Mouse (Mus musculus): ENCODE results near the gene Meltf. TPM values are rescaled to one million over a fixed set of nuclear protein-coding genes. Genes with fewer than 3 reads are reported as not detected.
A peak's percentile ranks its signal among the peaks of the same experiment; 100 is the strongest.

The Meltf gene
- polyA plus RNA-seq, 1 experiment from 2014 or later, result 0.32 TPM

DNA sequence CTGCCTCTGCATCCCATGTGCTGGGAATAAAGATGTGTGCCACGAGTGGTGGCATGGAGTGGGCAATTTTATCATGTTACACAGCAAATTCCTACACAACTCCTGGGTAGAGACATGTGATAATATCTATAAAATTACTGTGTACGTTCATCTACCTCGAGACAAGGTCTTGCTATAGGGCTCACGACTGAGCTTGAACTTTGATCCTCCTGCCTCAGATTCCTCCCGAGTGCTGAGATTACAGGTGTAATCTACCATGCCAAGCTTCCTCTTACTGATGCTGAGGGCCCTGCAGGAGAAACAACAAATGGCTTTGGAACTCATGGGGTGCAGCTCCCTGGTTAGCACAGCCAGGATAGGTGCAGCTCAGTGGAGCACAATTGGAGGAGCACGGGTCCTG is 45.8 kb downstream of the Meltf start:
- H3K4me3 ChIP-seq, result no peak overlapping the region
- no peak overlapping the region for H3K27ac ChIP-seq (replicated peaks)
- no peaks in the 10 kb centered on the region for H3K4me1 ChIP-seq (replicated peaks)
- H3K9ac ChIP-seq, result no peak overlapping the region
- no peaks in the 10 kb centered on the region for H3K36me3 ChIP-seq
- H3K27me3 ChIP-seq, result no peaks in the 10 kb centered on the region
- no peaks in the 10 kb centered on the region for H3K9me3 ChIP-seq
- H3K4me2 ChIP-seq, result no peak overlapping the region
- 84% methylated on average over 6 of the region's 6 CpGs for WGBS
- ATAC-seq (ENCODE audit: low read depth), result no peak

DNA sequence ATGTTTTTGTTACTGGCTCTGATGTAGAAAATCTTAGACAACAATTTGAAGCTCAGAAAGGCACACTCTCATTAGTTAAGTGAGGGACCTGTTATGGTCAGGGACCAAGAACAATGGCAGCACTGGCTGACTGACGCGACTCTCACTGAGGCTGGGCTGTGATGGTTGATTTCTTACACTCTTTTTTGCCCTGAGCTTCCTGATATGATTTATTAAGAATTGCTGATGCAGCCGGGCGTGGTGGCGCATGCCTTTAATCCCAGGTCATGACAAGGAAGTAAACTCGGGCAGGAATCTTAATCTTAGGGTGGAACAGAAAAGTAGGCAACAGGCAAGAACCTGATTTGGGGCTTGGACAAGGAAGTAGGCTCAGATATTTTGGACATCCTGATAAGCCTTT is 47.5 kb downstream of the Meltf start:
- no peaks in the 10 kb centered on the region for H3K36me3 ChIP-seq
- no peaks in the 10 kb centered on the region for H3K4me1 ChIP-seq (replicated peaks)
- no peak overlapping the region for H3K4me2 ChIP-seq
- H3K9ac ChIP-seq, result no peak overlapping the region
- WGBS, result 89% methylated on average over 6 of the region's 6 CpGs
- no peak overlapping the region for H3K4me3 ChIP-seq
- H3K27me3 ChIP-seq, result no peaks in the 10 kb centered on the region
- no peak for ATAC-seq (ENCODE audit: low read depth)
- H3K27ac ChIP-seq (replicated peaks), result no peak overlapping the region
- no peaks in the 10 kb centered on the region for H3K9me3 ChIP-seq

DNA sequence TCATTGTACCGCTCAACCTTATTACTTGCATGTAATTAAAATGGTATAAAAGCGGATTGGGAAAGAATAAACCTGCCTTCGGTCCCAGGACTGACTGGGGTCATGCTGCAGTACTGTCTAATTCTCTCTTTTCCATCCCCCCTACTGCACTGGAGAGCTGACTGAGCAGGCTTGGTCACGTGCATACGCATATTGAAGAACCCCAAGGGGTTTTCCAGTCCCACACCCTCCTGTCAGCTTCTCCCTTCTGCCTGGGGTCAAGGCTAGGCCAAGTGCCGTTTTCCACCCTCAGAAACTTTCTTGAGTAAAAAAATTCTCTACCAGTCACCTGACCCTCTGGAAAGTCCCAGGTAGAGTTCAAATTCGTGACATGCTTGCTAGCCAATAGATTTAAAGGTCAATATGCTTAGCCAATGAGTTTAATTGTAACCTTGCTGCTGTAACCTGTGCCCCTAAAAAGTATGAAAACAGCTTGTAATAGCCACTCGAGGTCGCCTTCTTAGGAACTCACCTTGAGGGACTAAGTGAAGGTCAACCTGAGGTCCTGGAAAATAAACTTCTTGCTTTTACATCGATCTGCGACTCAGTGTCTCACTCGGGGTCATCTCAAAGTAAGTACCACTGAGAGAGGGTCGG is 48.1 kb downstream of the Meltf start:
- no peaks in the 10 kb centered on the region for H3K27me3 ChIP-seq
- H3K27ac ChIP-seq (replicated peaks), result no peak overlapping the region
- H3K4me1 ChIP-seq (replicated peaks), result 0 out of 2 replicates have a peak, but pooled peaks cover 3% of the 10 kb centered on the region
- H3K4me3 ChIP-seq, result no peak overlapping the region
- no peaks in the 10 kb centered on the region for H3K36me3 ChIP-seq
- WGBS, result 85% methylated on average over 13 of the region's 13 CpGs
- H3K9me3 ChIP-seq, result no peaks in the 10 kb centered on the region
- no peak overlapping the region for H3K9ac ChIP-seq
- no peak overlapping the region for H3K4me2 ChIP-seq
- ATAC-seq (ENCODE audit: low read depth), result no peak

DNA sequence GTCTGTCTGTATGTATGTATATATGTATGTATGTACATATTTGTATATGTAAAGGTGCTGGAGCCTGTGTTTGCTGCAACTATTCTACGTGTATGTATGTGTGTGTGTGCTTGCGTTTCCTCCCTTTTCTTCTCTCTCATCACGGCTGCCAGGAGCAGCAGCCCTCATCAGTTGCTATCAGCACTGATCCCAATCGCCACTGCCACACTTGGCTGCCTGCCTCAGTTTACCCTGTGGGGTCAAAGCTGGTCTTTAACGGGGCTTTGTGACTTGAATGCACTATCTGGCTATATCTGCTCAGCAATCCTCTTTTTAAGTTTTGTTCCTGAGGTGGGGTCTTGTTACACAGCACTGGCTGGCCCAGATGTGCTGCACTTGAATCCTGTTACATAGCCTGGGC is 48.8 kb downstream of the Meltf start:
- Histone ChIP-seq H3K27me3 (no peaks in the 10 kb centered on the region), H3K27ac (replicated peaks) (no peak overlapping the region), H3K4me1 (replicated peaks) (peaks cover 10% of the 10 kb centered on the region; the same call in 1 of the 2 replicates), H3K4me2 (no peak overlapping the region), H3K9ac (no peak overlapping the region), H3K36me3 (no peaks in the 10 kb centered on the region), H3K4me3 (no peak overlapping the region), H3K9me3 (no peaks in the 10 kb centered on the region)
- no peak for ATAC-seq (ENCODE audit: low read depth)
- WGBS, result 84% methylated on average over 5 of the region's 5 CpGs

DNA sequence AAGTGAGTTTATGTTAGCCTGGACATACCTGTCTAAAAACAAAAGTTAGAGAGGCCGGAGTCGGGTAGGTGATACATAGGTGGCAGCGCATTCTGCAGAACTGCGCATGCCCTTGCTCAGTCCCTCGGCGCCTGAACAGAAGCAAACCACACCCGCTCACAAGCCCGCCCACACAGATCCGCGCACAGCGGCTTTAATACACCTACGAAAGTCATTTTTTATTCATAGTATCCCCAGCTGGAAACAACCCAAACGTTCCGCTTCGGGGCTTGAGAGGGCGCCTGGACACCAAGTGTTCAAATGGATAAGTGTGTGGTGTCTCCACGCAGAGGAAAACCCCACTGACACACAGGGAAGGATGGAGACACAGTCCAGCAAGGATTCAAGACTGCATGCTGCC is 52.7 kb downstream of the Meltf start:
- ATAC-seq (ENCODE audit: low read depth), result no peak
- WGBS, result 52% methylated on average over 17 of the region's 17 CpGs

DNA sequence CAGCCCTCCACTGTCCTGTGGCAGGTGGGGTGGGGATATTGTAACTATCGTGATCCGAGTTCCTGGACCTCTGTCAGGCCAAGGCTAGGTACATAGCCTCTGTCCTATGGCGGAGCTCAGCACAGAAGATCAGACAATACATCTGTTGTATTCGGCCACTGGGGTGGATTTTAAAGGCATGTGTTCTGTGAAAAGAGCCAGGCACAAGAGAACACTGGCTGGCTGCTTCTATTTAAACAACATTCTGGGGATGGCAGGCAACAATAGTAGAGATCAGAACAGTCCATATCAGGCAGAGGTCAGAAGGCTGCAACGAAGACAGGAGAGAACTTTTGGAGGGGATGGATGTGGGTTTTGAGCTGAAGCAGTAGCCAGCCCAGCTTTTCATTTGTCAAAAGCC is 53.6 kb downstream of the Meltf start:
- Histone ChIP-seq H3K4me1 (replicated peaks) (peaks cover 41% of the 10 kb centered on the region), H3K9ac (peak overlapping the region; percentile 78), H3K4me2 (peak overlapping the region; percentile 74; the same call in 1 of the 2 replicates), H3K4me3 (no peak overlapping the region), H3K27ac (replicated peaks) (peak overlapping the region; percentile 97), H3K27me3 (peaks cover 21% of the 10 kb centered on the region), H3K36me3 (no peaks in the 10 kb centered on the region), H3K9me3 (no peaks in the 10 kb centered on the region)
- peak; percentile 10 for ATAC-seq (ENCODE audit: low read depth)
- WGBS, result 20% methylated on average over 5 of the region's 5 CpGs

More for the DNA sequence above, 52.7 kb downstream of the Meltf start:
- Histone ChIP-seq H3K27me3 (peaks cover 14% of the 10 kb centered on the region), H3K4me3 (no peak overlapping the region), H3K4me1 (replicated peaks) (peaks cover 41% of the 10 kb centered on the region), H3K9ac (no peak overlapping the region), H3K36me3 (no peaks in the 10 kb centered on the region), H3K9me3 (no peaks in the 10 kb centered on the region), H3K4me2 (no peak overlapping the region), H3K27ac (replicated peaks) (no peak overlapping the region)

DNA sequence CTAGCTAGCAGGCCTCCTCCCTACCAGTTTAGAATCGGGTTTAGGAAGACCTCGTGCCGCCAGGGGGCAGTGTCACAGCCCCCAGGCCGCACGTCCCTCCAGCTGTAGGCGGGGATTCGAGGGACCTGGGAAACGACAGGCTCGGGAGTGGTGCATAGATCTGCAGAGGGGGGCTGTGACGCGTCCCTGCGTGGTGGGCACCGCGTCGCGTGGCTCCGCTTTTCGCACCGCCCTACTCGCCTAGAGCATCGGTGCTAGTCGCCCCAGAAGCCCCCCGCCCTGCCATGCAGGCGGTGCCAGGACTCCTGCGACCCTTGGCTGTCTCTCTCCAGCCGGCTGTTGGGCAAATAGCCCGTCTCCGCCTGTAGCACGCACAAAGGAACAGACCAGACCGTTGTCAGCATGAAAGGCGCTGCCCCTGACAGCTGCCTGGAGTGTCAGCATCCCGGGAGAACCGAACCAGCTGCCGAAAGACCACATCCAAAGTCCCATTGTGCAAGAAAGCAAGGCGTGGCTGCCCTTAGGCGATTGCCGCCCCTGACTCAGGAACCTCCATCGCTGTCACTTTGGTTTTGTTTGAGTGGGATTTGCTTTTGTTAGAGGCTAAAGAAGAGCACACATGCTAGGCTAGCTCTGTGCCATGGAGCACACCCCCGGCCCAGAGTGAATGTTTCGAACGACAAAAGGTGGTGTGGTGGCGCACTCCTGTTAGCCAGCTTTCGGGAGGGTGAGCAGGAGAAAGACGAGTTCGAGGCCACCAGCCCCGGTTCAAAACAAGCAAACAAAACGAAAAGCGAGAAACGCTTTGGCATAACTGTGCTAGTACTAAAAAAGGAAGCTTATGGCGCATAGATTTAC is 54.5 kb downstream of the Meltf start:
- Histone ChIP-seq H3K4me3 (peak overlapping the region; percentile 47), H3K36me3 (no peaks in the 10 kb centered on the region), H3K4me1 (replicated peaks) (peaks cover 41% of the 10 kb centered on the region), H3K27ac (replicated peaks) (peak overlapping the region; percentile 97), H3K9ac (peak overlapping the region; percentile 78), H3K4me2 (peak overlapping the region; percentile 74), H3K9me3 (no peaks in the 10 kb centered on the region), H3K27me3 (peaks cover 21% of the 10 kb centered on the region)
- WGBS, result 1% methylated on average over 50 of the region's 50 CpGs
- peak; percentile 95 for ATAC-seq (ENCODE audit: low read depth)

DNA sequence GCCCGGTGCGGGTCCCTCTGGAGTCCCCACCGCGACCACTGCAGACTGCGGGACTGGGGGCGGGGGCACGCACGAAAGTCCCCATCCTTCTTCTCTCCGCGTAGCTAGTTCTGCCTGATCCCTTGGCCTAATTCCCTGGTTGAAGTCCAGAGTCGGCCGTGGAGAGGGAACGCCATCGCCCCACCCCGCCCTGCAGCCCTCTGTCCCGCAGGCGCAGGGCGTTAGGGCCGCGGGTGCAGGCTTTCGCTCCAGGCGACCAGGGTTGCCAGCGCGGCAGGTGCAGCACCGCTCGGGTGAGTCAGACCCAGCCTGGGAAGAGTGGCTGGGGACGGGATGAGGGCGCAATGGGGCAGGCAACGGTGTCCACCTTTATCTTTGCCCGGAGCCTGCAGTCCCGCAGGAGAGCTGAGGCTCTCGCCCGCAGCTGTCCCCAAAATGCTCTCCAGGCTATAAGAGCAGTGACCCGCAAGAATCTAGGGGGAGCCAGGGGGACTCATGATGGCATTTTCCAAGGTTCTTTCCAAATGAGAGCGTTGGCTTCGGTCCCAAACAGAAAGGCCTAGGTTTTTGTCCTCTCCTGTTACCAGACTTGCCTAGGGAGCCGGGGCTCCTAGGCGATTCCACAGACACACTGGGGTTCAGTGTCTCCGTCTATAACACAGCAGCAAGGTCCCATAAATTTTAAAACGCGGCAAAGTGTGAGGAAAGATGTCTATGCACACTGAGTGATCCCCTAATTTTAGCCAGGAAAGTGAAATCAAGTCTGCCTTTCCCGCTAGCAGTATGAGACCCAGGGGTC is 55.3 kb downstream of the Meltf start, which contains the start of gene Pigz:
TSS of gene Pigz (plus strand) at position 101 of the 799 bp plus-strand sequence.
- H3K4me2 ChIP-seq, result peak within 1 kb of the TSS; percentile 74
- no peaks in the 10 kb centered on the region for H3K9me3 ChIP-seq
- peak within 1 kb of the TSS; percentile 97 for H3K27ac ChIP-seq (replicated peaks)
- peak within 1 kb of the TSS; percentile 47 for H3K4me3 ChIP-seq
- peaks cover 21% of the 10 kb centered on the region for H3K27me3 ChIP-seq
- ATAC-seq (ENCODE audit: low read depth), result peak; percentile 22
- no peaks in the 10 kb centered on the region for H3K36me3 ChIP-seq
- peaks cover 41% of the 10 kb centered on the region for H3K4me1 ChIP-seq (replicated peaks)
- peak within 1 kb of the TSS; percentile 78 for H3K9ac ChIP-seq
- WGBS, result 3% methylated on average over 42 of the region's 42 CpGs

DNA sequence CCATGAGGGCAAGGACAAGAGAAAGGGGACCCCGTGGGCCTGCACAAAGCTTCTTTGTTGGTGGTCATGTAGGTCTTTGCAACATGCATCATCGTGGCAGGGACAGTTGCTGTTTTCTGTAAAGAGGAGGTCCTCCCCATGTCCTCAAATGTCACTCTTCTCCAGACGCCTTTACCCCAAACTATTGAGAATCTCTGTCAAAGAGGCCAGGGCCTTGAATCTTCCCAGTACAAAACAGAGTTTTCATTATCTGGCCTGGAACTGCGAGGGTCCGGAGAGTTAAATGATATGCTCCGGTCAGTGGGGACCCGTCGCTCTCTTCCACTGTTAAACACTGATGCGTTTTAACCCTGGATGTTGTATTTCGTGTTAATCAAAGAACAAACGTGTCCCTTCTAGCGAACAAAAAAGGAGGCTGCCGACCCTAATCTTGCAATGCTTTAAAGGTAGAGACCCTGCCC is 56.0 kb downstream of the Meltf start:
- Histone ChIP-seq H3K36me3 (no peaks in the 10 kb centered on the region), H3K27me3 (peaks cover 21% of the 10 kb centered on the region), H3K4me3 (peak overlapping the region; percentile 47), H3K9ac (peak overlapping the region; percentile 78), H3K9me3 (no peaks in the 10 kb centered on the region), H3K4me2 (peak overlapping the region; percentile 74), H3K27ac (replicated peaks) (peak overlapping the region; percentile 97), H3K4me1 (replicated peaks) (peaks cover 41% of the 10 kb centered on the region)
- 10% methylated on average over 13 of the region's 13 CpGs for WGBS
- ATAC-seq (ENCODE audit: low read depth), result no peak

DNA sequence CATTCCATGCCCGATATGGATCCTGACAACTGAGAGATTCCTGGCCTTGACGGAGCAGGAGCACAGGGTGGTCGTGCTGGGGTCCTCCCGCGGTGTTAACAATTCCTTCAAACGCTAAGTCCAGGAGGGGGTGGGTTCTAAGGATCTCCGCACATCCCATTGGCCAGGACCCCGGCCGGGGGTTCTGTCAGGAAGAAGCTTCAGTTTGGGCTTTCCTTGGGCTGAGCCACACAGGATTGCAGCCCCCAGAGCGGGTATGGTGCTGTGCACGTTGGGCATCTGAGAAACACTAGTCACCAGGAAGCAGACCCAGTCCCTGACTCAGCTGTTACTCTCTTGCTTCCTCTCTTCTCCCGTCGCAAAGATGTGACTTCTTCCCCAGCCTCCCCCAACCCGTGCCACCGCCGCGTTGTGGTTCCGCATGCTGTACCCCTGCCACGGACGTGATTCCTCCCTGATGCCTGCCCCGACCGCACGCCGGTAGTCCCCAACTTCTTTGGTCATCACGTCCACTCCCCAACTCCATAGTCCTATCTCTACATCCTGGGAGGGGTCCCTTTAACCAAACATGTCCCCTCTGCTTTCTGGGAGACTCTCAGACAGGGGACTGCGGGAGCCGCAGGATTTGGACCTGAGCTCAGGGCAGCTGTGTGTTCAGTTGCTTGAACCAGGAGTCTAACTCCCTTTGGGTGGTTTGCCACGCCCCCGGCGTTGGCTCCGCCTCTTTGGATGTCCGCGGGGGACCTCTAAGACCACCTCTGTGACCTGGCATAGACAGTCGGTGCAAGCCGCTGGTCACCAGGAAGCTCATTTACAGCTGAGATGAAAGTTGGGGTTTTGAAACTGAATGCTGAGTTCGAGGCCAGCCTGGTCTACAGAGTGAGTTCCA is 56.7 kb downstream of the Meltf start:
- Histone ChIP-seq H3K4me2 (peak overlapping the region; percentile 74), H3K9ac (peak overlapping the region; percentile 78), H3K27ac (replicated peaks) (peak overlapping the region; percentile 97), H3K27me3 (peaks cover 21% of the 10 kb centered on the region), H3K36me3 (no peaks in the 10 kb centered on the region), H3K4me1 (replicated peaks) (peaks cover 41% of the 10 kb centered on the region), H3K9me3 (no peaks in the 10 kb centered on the region), H3K4me3 (peak overlapping the region; percentile 47)
- no peak for ATAC-seq (ENCODE audit: low read depth)
- WGBS, result 5% methylated on average over 32 of the region's 36 CpGs

DNA sequence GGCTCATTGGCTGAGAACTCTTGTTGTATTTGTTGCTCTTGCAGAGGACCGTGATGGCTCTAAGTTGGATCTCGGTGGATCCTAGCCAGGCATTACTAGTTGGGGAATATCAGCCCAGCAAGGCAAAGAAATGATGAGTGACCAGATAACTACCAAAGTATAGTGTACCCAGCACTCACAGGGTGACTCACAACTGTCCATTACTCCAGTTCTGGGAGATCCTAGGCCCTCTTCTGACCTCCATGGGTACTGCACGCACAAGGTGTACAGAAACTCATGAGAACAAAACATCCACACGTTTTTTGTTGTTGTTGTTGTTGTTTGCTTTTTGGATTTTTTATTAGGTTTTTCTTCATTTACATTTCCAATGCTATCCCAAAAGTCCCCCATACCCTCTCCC is 58.0 kb downstream of the Meltf start:
- no peak overlapping the region for H3K9ac ChIP-seq
- no peak overlapping the region for H3K4me2 ChIP-seq
- H3K9me3 ChIP-seq, result no peaks in the 10 kb centered on the region
- no peak for ATAC-seq (ENCODE audit: low read depth)
- H3K4me1 ChIP-seq (replicated peaks), result peaks cover 39% of the 10 kb centered on the region
- 87% methylated on average over 4 of the region's 4 CpGs for WGBS
- no peak overlapping the region for H3K4me3 ChIP-seq
- no peak overlapping the region for H3K27ac ChIP-seq (replicated peaks)
- H3K27me3 ChIP-seq, result peaks cover 21% of the 10 kb centered on the region
- H3K36me3 ChIP-seq, result no peaks in the 10 kb centered on the region

All from neural tube, embryonic 13.5 days (tissue).